Mouse (Mus musculus) ovary, postnatal 14 days (tissue): ENCODE measurements at regions not wholly inside any gene's neighbourhood (a gene's known extent, or its start where the extent isn't known, plus 50 kb on each side); places are given as distances from the start of the nearest gene placed in this dataset.

Experiments
- DNase-seq: peaks from one replicate; pipeline ENCODE4 v3.0.0; 2022; ENCODE audit warnings: low spot score

GRCm38 (mm10) chrX:52668679-52669078, 54.9 kb upstream of the Gpc3 start:
- DNase-seq, result no peak

GRCm38 (mm10) chrX:52679045-52679444, 65.3 kb upstream of the Gpc3 start:
- DNase-seq, result peak; percentile 4

GRCm38 (mm10) chrX:52694392-52694791, 80.6 kb upstream of the Gpc3 start:
- DNase-seq, result no peak

- no peak for DNase-seq
Measured at GRCm38 (mm10) chrX:52699615-52700014, 85.9 kb upstream of the Gpc3 start.

GRCm38 (mm10) chrX:52717495-52717894, 73.5 kb upstream of the Ccdc160 start:
- DNase-seq, result no peak

GRCm38 (mm10) chrX:52738116-52738515, 52.9 kb upstream of the Ccdc160 start:
- no peak for DNase-seq
